Mouse (Mus musculus): Measurements from ENCODE around the gene Icmt. TPM values are rescaled to one million over a fixed set of nuclear protein-coding genes. Genes with fewer than 3 reads are reported as not detected.

The Icmt gene
- polyA plus RNA-seq, 1 experiment from 2014 or later: 20.7 TPM

- peak overlapping the region; percentile 80 for H3K9ac ChIP-seq (replicated peaks; ENCODE audit: low read depth, low read length)
- peaks cover 3% of the 10 kb centered on the region; the same call in 1 of the 2 replicates for H3K36me3 ChIP-seq (ENCODE audit: control insufficient read depth, insufficient read depth)
- H3K9me3 ChIP-seq (ENCODE audit: control insufficient read depth, low read length): no peaks in the 10 kb centered on the region
- H3K4me3 ChIP-seq (replicated peaks; ENCODE audit: low read length): peak overlapping the region; percentile 70
- H3K4me1 ChIP-seq (replicated peaks; ENCODE audit: control insufficient read depth, insufficient read depth, low read length): peaks cover 20% of the 10 kb centered on the region
- 1% methylated on average over 11 of the region's 26 CpGs for WGBS
- H3K27ac ChIP-seq (ENCODE audit: low read length): peak overlapping the region; percentile 39
- peak; percentile 26 for ATAC-seq
- H3K27me3 ChIP-seq (replicated peaks; ENCODE audit: control insufficient read depth, insufficient read depth, low read length): no peaks in the 10 kb centered on the region
- peak overlapping the region; percentile 81 for H3K4me2 ChIP-seq (ENCODE audit: low read length)
Measured at GRCm38 (mm10) chr4:152339293-152339790, 42.3 kb downstream of the Icmt start.

GRCm38 (mm10) chr4:152340584-152341284 lies 43.7 kb downstream of the Icmt start:
- H3K4me1 ChIP-seq (replicated peaks; ENCODE audit: control insufficient read depth, insufficient read depth, low read length): peaks cover 20% of the 10 kb centered on the region
- no peak overlapping the region for H3K27ac ChIP-seq (ENCODE audit: low read length)
- H3K36me3 ChIP-seq (ENCODE audit: control insufficient read depth, insufficient read depth): no peaks in the 10 kb centered on the region
- no peak overlapping the region for H3K4me3 ChIP-seq (replicated peaks; ENCODE audit: low read length)
- no peak overlapping the region for H3K9ac ChIP-seq (replicated peaks; ENCODE audit: low read depth, low read length)
- H3K9me3 ChIP-seq (ENCODE audit: control insufficient read depth, low read length): no peaks in the 10 kb centered on the region
- 36% methylated on average over 15 of the region's 15 CpGs for WGBS
- H3K4me2 ChIP-seq (ENCODE audit: low read length): peak overlapping the region; percentile 81
- ATAC-seq: no peak
- H3K27me3 ChIP-seq (replicated peaks; ENCODE audit: control insufficient read depth, insufficient read depth, low read length): no peaks in the 10 kb centered on the region

DNA sequence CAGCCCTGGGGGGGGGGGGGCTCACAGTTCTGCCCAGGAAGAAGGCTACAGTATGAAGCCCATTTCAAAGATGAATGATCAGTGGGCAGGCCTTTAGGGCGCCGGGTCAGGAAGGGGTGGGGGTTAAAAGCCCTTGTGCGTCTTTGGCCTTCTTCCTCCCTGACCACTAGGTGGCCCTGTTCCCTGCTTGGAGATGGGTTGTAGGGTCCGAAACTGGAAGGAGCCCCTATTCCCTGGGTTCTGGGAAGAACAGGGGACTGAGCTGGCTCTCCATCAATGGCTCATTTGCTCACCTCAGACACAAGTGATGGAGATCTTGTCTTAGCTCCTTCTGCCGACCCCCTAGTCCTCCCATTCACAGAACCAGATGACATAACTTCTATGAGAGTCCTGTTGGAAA lies 46.3 kb downstream of the Icmt start:
- Histone ChIP-seq H3K27ac (ENCODE audit: low read length) (no peak overlapping the region), H3K9me3 (ENCODE audit: control insufficient read depth, low read length) (no peaks in the 10 kb centered on the region), H3K4me1 (replicated peaks; ENCODE audit: control insufficient read depth, insufficient read depth, low read length) (peaks cover 18% of the 10 kb centered on the region), H3K36me3 (ENCODE audit: control insufficient read depth, insufficient read depth) (no peaks in the 10 kb centered on the region), H3K27me3 (replicated peaks; ENCODE audit: control insufficient read depth, insufficient read depth, low read length) (no peaks in the 10 kb centered on the region), H3K4me3 (replicated peaks; ENCODE audit: low read length) (no peak overlapping the region), H3K4me2 (ENCODE audit: low read length) (no peak overlapping the region), H3K9ac (replicated peaks; ENCODE audit: low read depth, low read length) (no peak overlapping the region)
- ATAC-seq: no peak
- WGBS: under 1% methylated on average over 5 of the region's 5 CpGs

DNA sequence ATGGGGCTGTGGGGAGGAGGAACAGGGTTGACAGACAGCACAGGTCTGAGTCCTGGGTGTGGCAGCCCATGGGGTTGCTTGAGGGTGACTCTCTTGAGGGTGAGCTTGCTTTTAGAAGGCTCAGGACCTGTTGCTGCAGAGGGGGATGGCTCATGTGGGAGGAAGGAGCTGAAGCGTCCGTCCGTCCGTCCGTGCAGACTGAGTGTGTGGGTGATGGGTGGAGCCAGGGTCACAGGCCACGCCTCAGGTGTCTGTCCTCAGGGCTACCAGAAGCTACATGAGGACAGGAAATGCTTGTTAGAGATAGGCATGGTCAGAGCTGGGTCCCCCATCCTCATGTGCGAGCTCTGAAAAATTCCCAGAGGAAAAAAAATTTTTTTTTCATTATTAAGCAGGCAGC lies 47.6 kb downstream of the Icmt start:
- Histone ChIP-seq H3K4me1 (replicated peaks; ENCODE audit: control insufficient read depth, insufficient read depth, low read length) (peaks cover 23% of the 10 kb centered on the region), H3K4me2 (ENCODE audit: low read length) (no peak overlapping the region), H3K27me3 (replicated peaks; ENCODE audit: control insufficient read depth, insufficient read depth, low read length) (no peaks in the 10 kb centered on the region), H3K4me3 (replicated peaks; ENCODE audit: low read length) (no peak overlapping the region), H3K9me3 (ENCODE audit: control insufficient read depth, low read length) (no peaks in the 10 kb centered on the region), H3K9ac (replicated peaks; ENCODE audit: low read depth, low read length) (no peak overlapping the region), H3K36me3 (ENCODE audit: control insufficient read depth, insufficient read depth) (no peaks in the 10 kb centered on the region), H3K27ac (ENCODE audit: low read length) (no peak overlapping the region)
- no peak for ATAC-seq
- 70% methylated on average over 7 of the region's 7 CpGs for WGBS

- WGBS: 50% methylated on average over 7 of the region's 7 CpGs
- no peak overlapping the region for H3K9ac ChIP-seq (replicated peaks; ENCODE audit: low read depth, low read length)
- ATAC-seq: no peak
Measured at GRCm38 (mm10) chr4:152345120-152345889, 48.3 kb downstream of the Icmt start.

DNA sequence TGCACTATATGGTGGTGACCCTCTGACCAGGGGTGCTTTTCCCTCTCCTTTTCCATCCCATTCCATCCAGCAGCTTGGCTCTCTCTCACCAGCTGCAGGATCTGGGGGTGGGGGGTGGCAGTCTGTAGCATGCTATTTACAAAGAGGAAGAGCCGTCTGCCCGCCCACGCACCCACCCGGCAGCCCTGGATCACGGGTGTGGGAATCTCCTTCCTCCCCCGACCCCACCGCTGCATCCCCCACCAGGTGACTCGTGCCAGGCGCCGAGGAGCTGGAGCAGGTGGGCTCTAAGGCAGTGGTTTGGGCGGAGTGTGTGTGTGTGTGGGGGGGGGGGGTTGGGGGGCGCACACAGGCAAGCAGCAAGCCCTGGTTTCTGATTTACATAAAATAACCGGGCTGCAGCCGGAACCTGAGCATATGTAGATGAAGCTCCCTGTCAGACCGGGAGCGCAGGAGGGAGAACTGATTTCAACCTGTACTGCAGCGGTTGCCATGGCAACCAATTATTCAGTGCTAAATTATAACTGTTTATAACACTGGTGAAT lies 52.9 kb downstream of the Icmt start:
- Histone ChIP-seq H3K36me3 (ENCODE audit: control insufficient read depth, insufficient read depth) (no peaks in the 10 kb centered on the region), H3K4me3 (replicated peaks; ENCODE audit: low read length) (peak overlapping the region; percentile 35), H3K27ac (ENCODE audit: low read length) (peak overlapping the region; percentile 95), H3K9ac (replicated peaks; ENCODE audit: low read depth, low read length) (peak overlapping the region; percentile 50), H3K9me3 (ENCODE audit: control insufficient read depth, low read length) (no peaks in the 10 kb centered on the region), H3K4me1 (replicated peaks; ENCODE audit: control insufficient read depth, insufficient read depth, low read length) (peaks cover 31% of the 10 kb centered on the region), H3K4me2 (ENCODE audit: low read length) (peak overlapping the region; percentile 55), H3K27me3 (replicated peaks; ENCODE audit: control insufficient read depth, insufficient read depth, low read length) (no peaks in the 10 kb centered on the region)
- 7% methylated on average over 16 of the region's 17 CpGs for WGBS
- peak; percentile 79 for ATAC-seq

More at GRCm38 (mm10) chr4:152345120-152345889, 48.3 kb downstream of the Icmt start:
- H3K36me3 ChIP-seq (ENCODE audit: control insufficient read depth, insufficient read depth): no peaks in the 10 kb centered on the region
- no peak overlapping the region for H3K4me2 ChIP-seq (ENCODE audit: low read length)
- no peaks in the 10 kb centered on the region for H3K27me3 ChIP-seq (replicated peaks; ENCODE audit: control insufficient read depth, insufficient read depth, low read length)
- peaks cover 22% of the 10 kb centered on the region for H3K4me1 ChIP-seq (replicated peaks; ENCODE audit: control insufficient read depth, insufficient read depth, low read length)
- no peak overlapping the region for H3K4me3 ChIP-seq (replicated peaks; ENCODE audit: low read length)
- H3K27ac ChIP-seq (ENCODE audit: low read length): no peak overlapping the region
- H3K9me3 ChIP-seq (ENCODE audit: control insufficient read depth, low read length): no peaks in the 10 kb centered on the region

- H3K9ac ChIP-seq (replicated peaks; ENCODE audit: low read depth, low read length): 0 out of 2 replicates have a peak overlapping the region, but pooled peaks have one; percentile 23
- no peaks in the 10 kb centered on the region for H3K27me3 ChIP-seq (replicated peaks; ENCODE audit: control insufficient read depth, insufficient read depth, low read length)
- H3K4me1 ChIP-seq (replicated peaks; ENCODE audit: control insufficient read depth, insufficient read depth, low read length): peaks cover 31% of the 10 kb centered on the region
- H3K27ac ChIP-seq (ENCODE audit: low read length): peak overlapping the region; percentile 83
- WGBS: 34% methylated on average over 8 of the region's 8 CpGs
- H3K36me3 ChIP-seq (ENCODE audit: control insufficient read depth, insufficient read depth): no peaks in the 10 kb centered on the region
- peak overlapping the region; percentile 55 for H3K4me2 ChIP-seq (ENCODE audit: low read length)
- no peaks in the 10 kb centered on the region for H3K9me3 ChIP-seq (ENCODE audit: control insufficient read depth, low read length)
- ATAC-seq: no peak; the same call in 1 of the 2 replicates
- no peak overlapping the region for H3K4me3 ChIP-seq (replicated peaks; ENCODE audit: low read length)
Measured at GRCm38 (mm10) chr4:152350722-152351421, 53.8 kb downstream of the Icmt start.

DNA sequence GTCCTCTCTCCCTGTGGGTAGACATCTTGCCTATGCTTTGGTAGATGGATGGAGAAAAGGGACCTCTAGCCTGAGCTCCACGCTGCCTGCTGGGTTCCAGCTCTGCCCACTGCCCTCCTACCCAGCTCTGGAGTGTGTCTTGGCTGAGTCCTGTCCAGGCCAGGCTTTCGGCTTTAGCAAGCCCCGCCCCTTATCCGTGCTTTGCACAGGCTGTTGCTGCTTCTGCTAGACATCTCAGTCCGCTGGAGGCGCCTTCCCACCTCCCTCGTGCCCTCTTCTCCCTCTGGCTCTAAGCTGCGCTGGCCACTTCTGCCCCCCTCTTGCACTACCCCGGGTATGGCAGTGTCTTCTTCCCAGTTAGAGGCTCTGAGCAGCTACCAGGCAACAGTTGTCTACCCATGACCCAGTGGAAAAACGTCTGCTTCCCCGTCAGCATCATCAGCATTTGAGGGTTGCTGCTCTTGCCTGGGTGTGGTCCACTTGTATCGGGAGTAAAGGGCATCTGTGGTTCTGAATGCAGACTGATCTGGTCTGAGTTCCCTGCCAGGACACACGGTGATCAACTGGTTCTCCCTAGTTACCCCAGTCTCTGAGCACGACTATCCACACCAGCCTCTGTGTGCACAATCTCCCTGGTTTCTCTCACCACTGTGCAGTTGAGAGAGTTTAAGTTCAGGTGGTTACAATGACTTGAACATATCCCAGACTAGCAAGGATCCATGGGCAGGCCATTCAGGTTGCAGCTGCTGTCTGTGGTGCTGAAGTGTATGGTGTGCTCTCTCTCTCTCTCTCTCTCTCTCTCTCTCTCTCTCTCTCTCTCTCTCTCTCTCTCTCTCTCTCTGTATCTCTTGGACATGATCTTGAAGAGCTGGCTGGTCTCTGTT lies 54.6 kb downstream of the Icmt start:
- ATAC-seq: peak; percentile 26; the same call in 1 of the 2 replicates
- Histone ChIP-seq H3K9ac (replicated peaks; ENCODE audit: low read depth, low read length) (no peak overlapping the region), H3K4me3 (replicated peaks; ENCODE audit: low read length) (no peak overlapping the region), H3K36me3 (ENCODE audit: control insufficient read depth, insufficient read depth) (no peaks in the 10 kb centered on the region), H3K9me3 (ENCODE audit: control insufficient read depth, low read length) (no peaks in the 10 kb centered on the region), H3K4me2 (ENCODE audit: low read length) (peak overlapping the region; percentile 1; the same call in 1 of the 2 replicates), H3K4me1 (replicated peaks; ENCODE audit: control insufficient read depth, insufficient read depth, low read length) (peaks cover 31% of the 10 kb centered on the region), H3K27ac (ENCODE audit: low read length) (peak overlapping the region; percentile 83; the same call in 1 of the 2 replicates), H3K27me3 (replicated peaks; ENCODE audit: control insufficient read depth, insufficient read depth, low read length) (no peaks in the 10 kb centered on the region)
- WGBS: 12% methylated on average over 14 of the region's 14 CpGs

Measured in forebrain, embryonic 16.5 days (tissue).